Mouse (Mus musculus) olfactory bulb, adult 2 months (tissue): ENCODE data around the gene Csnk1e.

ENCODE experiments used
- CTCF ChIP-seq: fragments of 200-500 bp; IDR thresholded peaks from 2 replicates; pipeline ENCODE4 v1.5.1; 2012; ENCODE audit warnings: low read depth, mild to moderate bottlenecking, low read length, moderate library complexity; ENCODE audit not compliant: insufficient read depth
- POLR2A ChIP-seq: fragments of 200-500 bp; IDR thresholded peaks from 2 replicates; pipeline ENCODE4 v1.6.1; 2012; ENCODE audit warnings: mild to moderate bottlenecking, low read depth, low read length, moderate library complexity; ENCODE audit not compliant: insufficient read depth

GRCm38 (mm10) chr15:79417379-79417778, 38.0 kb downstream of the Csnk1e start:
- no peak for TF ChIP-seq POLR2A
- no peak for TF ChIP-seq CTCF
